Mouse (Mus musculus) heart, adult 2 months (tissue): ENCODE results near the gene Rnpep. TPM values are rescaled to one million over a fixed set of nuclear protein-coding genes. Genes with fewer than 3 reads are reported as not detected.
"Not testable (repeated sequence)": the region's sequence is repeated elsewhere in the genome, so short reads cannot be mapped to it uniquely, and the experiment has no call there.

Source experiments
- DNase-seq, 2 experiments: peaks; one replicate each; pipeline ENCODE4 v3.0.0; 2021
- H3K27ac ChIP-seq: fragments of 200-600 bp; 2 replicates; pipeline ENCODE4 v1.8.1; 2022
- H3K27me3 ChIP-seq: fragments of 200-500 bp; 2 replicates; pipeline ENCODE4 v1.6.1; 2012; ENCODE audit warnings: mild to moderate bottlenecking, low read length, inconsistent platforms, mixed read lengths; ENCODE audit not compliant: control insufficient read depth, insufficient read depth
- H3K36me3 ChIP-seq: fragments of 200-500 bp; 2 replicates; pipeline ENCODE4 v1.6.1; 2012; ENCODE audit warnings: low read length, inconsistent platforms; ENCODE audit not compliant: control insufficient read depth, insufficient read depth
- H3K4me1 ChIP-seq: fragments of 200-500 bp; 2 replicates; pipeline ENCODE4 v1.6.1; 2011; ENCODE audit warnings: low read length; ENCODE audit not compliant: control insufficient read depth, insufficient read depth
- H3K4me3 ChIP-seq: fragments of 200-600 bp; 2 replicates; pipeline ENCODE4 v1.8.1; 2022
- H3K79me2 ChIP-seq: fragments of 200-500 bp; replicated peaks from 2 replicates; pipeline ENCODE4 v1.6.1; 2012; ENCODE audit warnings: mild to moderate bottlenecking, inconsistent platforms, low read length, moderate library complexity, mixed read lengths; ENCODE audit not compliant: control insufficient read depth, insufficient read depth
- H3K9ac ChIP-seq: fragments of 200-500 bp; 2 replicates; pipeline ENCODE4 v1.6.1; 2012; ENCODE audit warnings: low read depth, mild to moderate bottlenecking, control low read depth, inconsistent platforms, low read length, mixed read lengths
- CTCF ChIP-seq: fragments of 200-600 bp; IDR thresholded peaks from 2 replicates; pipeline ENCODE4 v1.8.1; 2022; ENCODE audit warnings: antibody characterized with exemption, mild to moderate bottlenecking, moderate library complexity
- EP300 ChIP-seq: fragments of 200-500 bp; IDR thresholded peaks from 2 replicates; pipeline ENCODE4 v1.6.1; 2011; ENCODE audit warnings: low read depth, low read length, control low read depth; ENCODE audit not compliant: insufficient read depth
- POLR2A ChIP-seq: fragments of 200-500 bp; IDR thresholded peaks from 2 replicates; pipeline ENCODE4 v1.6.1; 2011; ENCODE audit warnings: mild to moderate bottlenecking, low read depth, low read length, control low read depth; ENCODE audit not compliant: insufficient read depth
- WGBS: fragments of 180-500 bp; shearing (Covaris S2); methylation state at CpG from one replicate; pipeline ENCODE4 v1.1.7; 2018; 5-methylcytosine and 5-hydroxymethylcytosine counted together
- intact Hi-C: fragments of 180-260 bp; cut with DNase I; formaldehyde crosslinking; loops from one replicate; pipeline ENCODE4 v1.15.1; 2025
- polyA plus RNA-seq: library from polyadenylated mRNA; depleted of rRNA; stranded (reverse); fragments of >200 nt; gene quantifications from 2 replicates; pipeline ENCODE4 v1.2.3, GENCODE M21; 2012
- total RNA-seq, 2 experiments: library from RNA; stranded (reverse); gene quantifications; 2 replicates each; pipeline ENCODE4 v1.2.3; 2021

Rnpep gene
- total and polyA plus RNA-seq, 3 experiments = 14.0 to 22.6 (median 20.0) TPM

- DNase-seq = no peak
- whole genome bisulfite sequencing = 77% methylated on average over 8 of the region's 8 CpGs
Measured at GRCm38 (mm10) chr1:135244014-135244413, 39.9 kb downstream of the Rnpep start.

GRCm38 (mm10) chr1:135240206-135240605 is 43.7 kb downstream of the Rnpep start:
- 77% methylated on average over 4 of the region's 4 CpGs for WGBS
- H3K27me3 ChIP-seq, H3K4me1 ChIP-seq, DNase-seq, H3K36me3 ChIP-seq, H3K27ac ChIP-seq, H3K9ac ChIP-seq, intact Hi-C loops, H3K4me3 ChIP-seq, H3K79me2 ChIP-seq: not testable (repeated sequence)

More at GRCm38 (mm10) chr1:135244014-135244413, 39.9 kb downstream of the Rnpep start:
- Histone ChIP-seq H3K27me3 (peaks cover 3% of the 10 kb centered on the region), H3K4me1 (peaks cover 1% of the 10 kb centered on the region; the same call in 1 of the 2 replicates), H3K79me2 (no peaks in the 10 kb centered on the region), H3K36me3 (no peaks in the 10 kb centered on the region), H3K4me3 (no peak overlapping the region), H3K27ac (no peak overlapping the region), H3K9ac (no peak overlapping the region)
- TF ChIP-seq EP300 = no peak
- no peak for TF ChIP-seq POLR2A
- no peak for TF ChIP-seq CTCF
- intact Hi-C loops = no loop called here

GRCm38 (mm10) chr1:135237131-135237851 is 46.6 kb downstream of the Rnpep start:
- H3K9ac ChIP-seq = no peak overlapping the region
- peaks cover 1% of the 10 kb centered on the region; the same call in 1 of the 2 replicates for H3K27me3 ChIP-seq
- H3K4me1 ChIP-seq = no peaks in the 10 kb centered on the region
- H3K4me3 ChIP-seq = no peak overlapping the region
- H3K27ac ChIP-seq = no peak overlapping the region
- intact Hi-C loops = no loop called here
- no peak for DNase-seq
- no peak for TF ChIP-seq POLR2A
- TF ChIP-seq EP300 = no peak
- no peak for TF ChIP-seq CTCF
- no peaks in the 10 kb centered on the region for H3K36me3 ChIP-seq
- no peaks in the 10 kb centered on the region for H3K79me2 ChIP-seq
- 62% methylated on average over 12 of the region's 12 CpGs for whole genome bisulfite sequencing

- WGBS = 93% methylated on average over 12 of the region's 12 CpGs
- Histone ChIP-seq H3K4me3 (no peak overlapping the region), H3K4me1 (no peaks in the 10 kb centered on the region), H3K79me2 (no peaks in the 10 kb centered on the region), H3K9ac (no peak overlapping the region), H3K27ac (no peak overlapping the region), H3K36me3 (no peaks in the 10 kb centered on the region), H3K27me3 (no peaks in the 10 kb centered on the region)
- TF ChIP-seq EP300 (no peak), CTCF (no peak), POLR2A (no peak)
- intact Hi-C loops = no loop called here
- DNase-seq = no peak
Measured at GRCm38 (mm10) chr1:135234771-135235170, 49.1 kb downstream of the Rnpep start.

- no peaks in the 10 kb centered on the region for H3K27me3 ChIP-seq
- TF ChIP-seq POLR2A (no peak), EP300 (no peak), CTCF (no peak)
- H3K9ac ChIP-seq = no peak overlapping the region
- H3K4me1 ChIP-seq = no peaks in the 10 kb centered on the region
- no peaks in the 10 kb centered on the region for H3K79me2 ChIP-seq
- no peaks in the 10 kb centered on the region for H3K36me3 ChIP-seq
- no peak overlapping the region for H3K27ac ChIP-seq
- WGBS = 82% methylated on average over 6 of the region's 6 CpGs
- no peak overlapping the region for H3K4me3 ChIP-seq
- intact Hi-C loops = no loop called here
- DNase-seq = no peak
Measured at GRCm38 (mm10) chr1:135233961-135234360, 49.9 kb downstream of the Rnpep start.

- H3K36me3 ChIP-seq, H3K27me3 ChIP-seq, H3K9ac ChIP-seq, DNase-seq, H3K79me2 ChIP-seq, H3K4me1 ChIP-seq, intact Hi-C loops, H3K27ac ChIP-seq, H3K4me3 ChIP-seq: not testable (repeated sequence)
- WGBS = 68% methylated on average over 20 of the region's 20 CpGs
Measured at GRCm38 (mm10) chr1:135231878-135232277, 52.0 kb downstream of the Rnpep start.
